26 mouse cellular contexts compared by ENCODE assay signal in the genomic region with DNA sequence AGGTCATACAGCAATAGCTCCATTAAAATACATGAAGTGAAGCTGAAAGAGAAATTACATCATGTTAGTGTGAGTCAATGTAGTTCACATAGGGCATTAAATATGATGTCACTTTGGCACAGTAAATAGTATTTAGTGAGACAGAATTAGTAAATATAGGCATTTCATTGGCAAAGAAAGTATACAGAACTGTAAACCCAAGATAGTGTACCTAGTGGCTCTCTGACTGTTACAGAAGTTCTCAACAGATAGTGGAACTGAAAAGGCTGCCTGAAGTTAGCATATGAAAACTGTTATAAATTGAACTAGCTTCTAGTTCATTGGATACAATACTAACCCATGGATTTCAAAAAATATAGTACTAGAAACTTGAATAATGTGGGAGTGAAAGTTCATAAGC.
"Had no signal": no experiment of that assay in that cellular context is flagged by ENCODE, and none has a peak within 500 bp of the region (broad histone marks: within the 10 kb centered on the region; RNA-seq: fewer than 3 reads in every experiment).

No protein-coding gene starts in this region.

- H3K4me2 ChIP-seq: embryonic facial prominence, embryonic 12.5 days; embryonic facial prominence, embryonic 13.5 days; embryonic facial prominence, embryonic 15.5 days; forebrain, embryonic 12.5 days; forebrain, embryonic 13.5 days; forebrain, embryonic 15.5 days had no signal

- ATAC-seq: forebrain, embryonic 13.5 days; forebrain, embryonic 14.5 days; forebrain, embryonic 15.5 days; forebrain, embryonic 16.5 days; forebrain, postnatal 0 days had no signal

- H3K9ac ChIP-seq: embryonic facial prominence, embryonic 12.5 days; embryonic facial prominence, embryonic 13.5 days; embryonic facial prominence, embryonic 15.5 days; forebrain, embryonic 12.5 days; forebrain, embryonic 13.5 days; forebrain, embryonic 15.5 days; forebrain, postnatal 0 days had no signal

- H3K4me1 ChIP-seq: embryonic facial prominence, embryonic 10.5 days; embryonic facial prominence, embryonic 12.5 days; embryonic facial prominence, embryonic 13.5 days; embryonic facial prominence, embryonic 15.5 days; forebrain, embryonic 10.5 days; forebrain, embryonic 12.5 days; forebrain, embryonic 13.5 days; forebrain, embryonic 15.5 days; heart, embryonic 10.5 days had no signal

- H3K27ac ChIP-seq: embryonic facial prominence, embryonic 10.5 days; embryonic facial prominence, embryonic 12.5 days; embryonic facial prominence, embryonic 13.5 days; embryonic facial prominence, embryonic 15.5 days; forebrain, embryonic 10.5 days; forebrain, embryonic 12.5 days; forebrain, embryonic 13.5 days; forebrain, embryonic 15.5 days; gastrocnemius, adult 2 months; heart, adult 2 months; heart, embryonic 10.5 days had no signal

- DNase-seq: cerebellum, postnatal 10 days; cerebellum, postnatal 14 days; cerebellum, postnatal 25 days; cerebellum, postnatal 36 days; embryo, embryonic 11 days; forebrain, postnatal 0 days; gastrocnemius, adult 2 months; gastrocnemius, postnatal 10 days; gastrocnemius, postnatal 14 days; gastrocnemius, postnatal 25 days; gastrocnemius, postnatal 36 days; heart, adult 11 months; heart, adult 18-20 months; heart, adult 2 months had no signal

- H3K9me3 ChIP-seq: embryonic facial prominence, embryonic 10.5 days; embryonic facial prominence, embryonic 12.5 days; embryonic facial prominence, embryonic 13.5 days; embryonic facial prominence, embryonic 15.5 days; forebrain, embryonic 10.5 days; forebrain, embryonic 12.5 days; forebrain, embryonic 13.5 days; forebrain, embryonic 15.5 days; heart, embryonic 10.5 days had no signal

- H3K27me3 ChIP-seq: embryonic facial prominence, embryonic 12.5 days; embryonic facial prominence, embryonic 13.5 days; embryonic facial prominence, embryonic 15.5 days; forebrain, embryonic 12.5 days; forebrain, embryonic 13.5 days; forebrain, embryonic 15.5 days had no signal

- H3K36me3 ChIP-seq: embryonic facial prominence, embryonic 10.5 days; embryonic facial prominence, embryonic 12.5 days; embryonic facial prominence, embryonic 13.5 days; embryonic facial prominence, embryonic 15.5 days; forebrain, embryonic 10.5 days; forebrain, embryonic 12.5 days; forebrain, embryonic 15.5 days; heart, embryonic 10.5 days had no signal

- H3K4me3 ChIP-seq: embryonic facial prominence, embryonic 10.5 days; embryonic facial prominence, embryonic 12.5 days; embryonic facial prominence, embryonic 13.5 days; embryonic facial prominence, embryonic 15.5 days; erythroblast, embryonic 14.5 days; forebrain, embryonic 10.5 days; forebrain, embryonic 12.5 days; forebrain, embryonic 13.5 days; forebrain, embryonic 15.5 days; gastrocnemius, adult 2 months; heart, adult 2 months; heart, embryonic 10.5 days had no signal
